Mouse (Mus musculus): ENCODE results near the gene Bgn.

Gene Bgn

GRCm38 (mm10) chrX:73483484-73483810 lies at the start of gene Bgn:
TSS of gene Bgn (plus strand) at chrX:73483602.
- DNase-seq (ENCODE audit: low read depth, low spot score): no peak

- DNase-seq (ENCODE audit: low read depth, low spot score): no peak
These were observed 48.1 kb upstream of the Bgn start, which contains the start of gene Trex2 for GRCm38 (mm10) chrX:73435252-73435651. TSS of gene Trex2 (minus strand) at chrX:73435344.

- DNase-seq (ENCODE audit: low read depth, low spot score): no peak
These were observed 42.0 kb upstream of the Bgn start for GRCm38 (mm10) chrX:73441428-73441827.

GRCm38 (mm10) chrX:73451949-73452348 lies 31.5 kb upstream of the Bgn start:
- peak; percentile 47 for DNase-seq (ENCODE audit: low read depth, low spot score)

- peak; percentile 94 for DNase-seq (ENCODE audit: low read depth, low spot score)
These were observed 24.5 kb upstream of the Bgn start, which contains the start of gene Haus7 for GRCm38 (mm10) chrX:73458877-73459392. TSS of gene Haus7 (minus strand) at chrX:73459044.

- no peak for DNase-seq (ENCODE audit: low read depth, low spot score)
These were observed 22.6 kb upstream of the Bgn start for GRCm38 (mm10) chrX:73460792-73461191.

GRCm38 (mm10) chrX:73465483-73466186 lies 17.8 kb upstream of the Bgn start:
- DNase-seq (ENCODE audit: low read depth, low spot score): no peak

- DNase-seq (ENCODE audit: low read depth, low spot score): peak; percentile 63
These were observed 15.8 kb upstream of the Bgn start for GRCm38 (mm10) chrX:73467446-73468241.

- no peak for DNase-seq (ENCODE audit: low read depth, low spot score)
These were observed 15.1 kb upstream of the Bgn start for GRCm38 (mm10) chrX:73468330-73468729.

GRCm38 (mm10) chrX:73468752-73469151 lies 14.7 kb upstream of the Bgn start:
- no peak for DNase-seq (ENCODE audit: low read depth, low spot score)

- DNase-seq (ENCODE audit: low read depth, low spot score): no peak
These were observed 11.6 kb upstream of the Bgn start for GRCm38 (mm10) chrX:73471764-73472163.

GRCm38 (mm10) chrX:73474340-73475165 lies 8.8 kb upstream of the Bgn start:
- DNase-seq (ENCODE audit: low read depth, low spot score): no peak

GRCm38 (mm10) chrX:73475658-73476256 lies 7.6 kb upstream of the Bgn start:
- no peak for DNase-seq (ENCODE audit: low read depth, low spot score)

- peak; percentile 36 for DNase-seq (ENCODE audit: low read depth, low spot score)
These were observed 6.8 kb upstream of the Bgn start for GRCm38 (mm10) chrX:73476621-73477020.

- no peak for DNase-seq (ENCODE audit: low read depth, low spot score)
These were observed 5.9 kb upstream of the Bgn start for GRCm38 (mm10) chrX:73477500-73477899.

- no peak for DNase-seq (ENCODE audit: low read depth, low spot score)
These were observed 3.7 kb upstream of the Bgn start for GRCm38 (mm10) chrX:73479656-73480055.

GRCm38 (mm10) chrX:73480334-73480733 lies 3.1 kb upstream of the Bgn start:
- no peak for DNase-seq (ENCODE audit: low read depth, low spot score)

- DNase-seq (ENCODE audit: low read depth, low spot score): no peak
These were observed 539 bp upstream of the Bgn start for GRCm38 (mm10) chrX:73482643-73483483.

GRCm38 (mm10) chrX:73484076-73484475 lies 674 bp downstream of the Bgn start:
- DNase-seq (ENCODE audit: low read depth, low spot score): no peak

- no peak for DNase-seq (ENCODE audit: low read depth, low spot score)
These were observed 1.5 kb downstream of the Bgn start for GRCm38 (mm10) chrX:73484870-73485269.

GRCm38 (mm10) chrX:73486920-73487319 lies 3.5 kb downstream of the Bgn start:
- no peak for DNase-seq (ENCODE audit: low read depth, low spot score)

Data from mesoderm, embryonic 11.5 days (tissue).